Mouse (Mus musculus) myocyte (in vitro differentiated cells): Measurements from ENCODE around the gene Sh3glb1.

Experiments used
- CEBPB ChIP-seq: IDR thresholded peaks from 2 replicates; pipeline ENCODE4 v1.6.1; 2011; ENCODE audit warnings: mild to moderate bottlenecking, moderate library complexity; ENCODE audit not compliant: poor library complexity, insufficient read depth, severe bottlenecking
- E2F4 ChIP-seq: IDR thresholded peaks from one replicate; pipeline ENCODE4 v1.6.1; 2011; ENCODE audit warnings: mild to moderate bottlenecking, control low read depth, moderate library complexity; ENCODE audit not compliant: insufficient read depth
- MAX ChIP-seq: IDR thresholded peaks from one replicate; pipeline ENCODE4 v1.6.1; 2011; ENCODE audit warnings: low read depth, mild to moderate bottlenecking, control low read depth
- MYOD1 ChIP-seq, 3 experiments: IDR thresholded peaks; one replicate each; pipeline ENCODE4 v1.6.1; 2011; ENCODE audit warnings: control low read depth in 2 of 3, low read depth in 2 of 3, mild to moderate bottlenecking in 2 of 3, moderate library complexity in 1 of 3; ENCODE audit not compliant: insufficient read length in 2 of 3, control insufficient read depth in 1 of 3
- MYOG ChIP-seq, 3 experiments: IDR thresholded peaks; one replicate each; pipeline ENCODE4 v1.6.1; 2011; ENCODE audit warnings: control low read depth in 2 of 3, low read depth in 2 of 3, mild to moderate bottlenecking in 2 of 3; ENCODE audit not compliant: insufficient read length in 2 of 3, control insufficient read depth in 1 of 3, insufficient read depth in 1 of 3
- POLR2A ChIP-seq: IDR thresholded peaks from one replicate; pipeline ENCODE4 v1.6.1; 2011; ENCODE audit warnings: low read depth, mild to moderate bottlenecking, control low read depth, moderate library complexity; ENCODE audit not compliant: insufficient read length
- POLR2AphosphoS2 ChIP-seq: IDR thresholded peaks from one replicate; pipeline ENCODE4 v1.6.1; 2011; ENCODE audit warnings: low read depth, control low read depth; ENCODE audit not compliant: insufficient read length
- REST ChIP-seq: IDR thresholded peaks from one replicate; pipeline ENCODE4 v1.6.1; 2011; ENCODE audit warnings: mild to moderate bottlenecking, control low read depth, moderate library complexity; ENCODE audit not compliant: insufficient read depth, insufficient read length
- SRF ChIP-seq: IDR thresholded peaks from one replicate; pipeline ENCODE4 v1.6.1; 2011; ENCODE audit warnings: low read depth; ENCODE audit not compliant: control insufficient read depth, insufficient read length
- TCF12 ChIP-seq: IDR thresholded peaks from one replicate; pipeline ENCODE4 v1.6.1; 2011; ENCODE audit warnings: mild to moderate bottlenecking, control low read depth; ENCODE audit not compliant: poor library complexity, insufficient read depth, severe bottlenecking
- TCF3 ChIP-seq: IDR thresholded peaks from one replicate; pipeline ENCODE4 v1.6.1; 2011; ENCODE audit warnings: low read depth, control low read depth; ENCODE audit not compliant: insufficient read length
- USF1 ChIP-seq: IDR thresholded peaks from one replicate; pipeline ENCODE4 v1.6.1; 2011; ENCODE audit warnings: low read depth, mild to moderate bottlenecking, control low read depth, moderate library complexity

- no peak for TF ChIP-seq REST
- no peak for TF ChIP-seq USF1
- TF ChIP-seq POLR2A: no peak
- no peak for TF ChIP-seq MAX
- no peak for TF ChIP-seq E2F4
- TF ChIP-seq TCF12: no peak
- no peak for TF ChIP-seq MYOG (IDR thresholded peaks at IDR 0.05; ENCODE audit: control insufficient read depth in 1 of 3, insufficient read depth in 1 of 3, insufficient read length in 2 of 3, low read depth in 2 of 3)
- no peak for TF ChIP-seq POLR2AphosphoS2
- TF ChIP-seq CEBPB: no peak
- TF ChIP-seq SRF: no peak
- TF ChIP-seq TCF3: no peak
- TF ChIP-seq MYOD1 (IDR thresholded peaks at IDR 0.05; ENCODE audit: control insufficient read depth in 1 of 3, insufficient read length in 2 of 3, low read depth in 2 of 3): no peak
These were observed 22.2 kb downstream of the Sh3glb1 start for GRCm38 (mm10) chr3:144697942-144698341.
